Mouse (Mus musculus) myocyte (in vitro differentiated cells): ENCODE measurements at regions not wholly inside any gene's neighbourhood (a gene's known extent, or its start where the extent isn't known, plus 50 kb on each side); places are given as distances from the start of the nearest gene placed in this dataset.

Experiments
- H3K27me3 ChIP-seq: one replicate; pipeline ENCODE4 v1.6.1; 2011; ENCODE audit not compliant: control insufficient read depth, insufficient read depth, insufficient read length
- H3K36me3 ChIP-seq: one replicate; pipeline ENCODE4 v1.6.1; 2011; ENCODE audit not compliant: control insufficient read depth, insufficient read depth
- H3K4me2 ChIP-seq: one replicate; pipeline ENCODE4 v1.6.1; 2011; ENCODE audit warnings: low read depth, control low read depth
- H3K4me3 ChIP-seq: one replicate; pipeline ENCODE4 v1.5.1; 2011; ENCODE audit warnings: mild to moderate bottlenecking, control low read depth, moderate library complexity
- H3K79me2 ChIP-seq: one replicate; pipeline ENCODE4 v1.6.1; 2011; ENCODE audit not compliant: control insufficient read depth, insufficient read depth
- H3ac ChIP-seq: one replicate; pipeline ENCODE4 v1.6.1; 2011; ENCODE audit not compliant: control insufficient read depth, insufficient read length
- CEBPB ChIP-seq: IDR thresholded peaks from 2 replicates; pipeline ENCODE4 v1.6.1; 2011; ENCODE audit warnings: mild to moderate bottlenecking, moderate library complexity; ENCODE audit not compliant: poor library complexity, insufficient read depth, severe bottlenecking
- E2F4 ChIP-seq: IDR thresholded peaks from one replicate; pipeline ENCODE4 v1.6.1; 2011; ENCODE audit warnings: mild to moderate bottlenecking, control low read depth, moderate library complexity; ENCODE audit not compliant: insufficient read depth
- MAX ChIP-seq: IDR thresholded peaks from one replicate; pipeline ENCODE4 v1.6.1; 2011; ENCODE audit warnings: low read depth, mild to moderate bottlenecking, control low read depth
- MYOD1 ChIP-seq, 3 experiments: IDR thresholded peaks; one replicate each; pipeline ENCODE4 v1.6.1; 2011; ENCODE audit warnings: control low read depth in 2 of 3, low read depth in 2 of 3, mild to moderate bottlenecking in 2 of 3, moderate library complexity in 1 of 3; ENCODE audit not compliant: insufficient read length in 2 of 3, control insufficient read depth in 1 of 3
- MYOG ChIP-seq, 3 experiments: IDR thresholded peaks; one replicate each; pipeline ENCODE4 v1.6.1; 2011; ENCODE audit warnings: control low read depth in 2 of 3, low read depth in 2 of 3, mild to moderate bottlenecking in 2 of 3; ENCODE audit not compliant: insufficient read length in 2 of 3, control insufficient read depth in 1 of 3, insufficient read depth in 1 of 3
- POLR2A ChIP-seq: IDR thresholded peaks from one replicate; pipeline ENCODE4 v1.6.1; 2011; ENCODE audit warnings: low read depth, mild to moderate bottlenecking, control low read depth, moderate library complexity; ENCODE audit not compliant: insufficient read length
- POLR2AphosphoS2 ChIP-seq: IDR thresholded peaks from one replicate; pipeline ENCODE4 v1.6.1; 2011; ENCODE audit warnings: low read depth, control low read depth; ENCODE audit not compliant: insufficient read length
- REST ChIP-seq: IDR thresholded peaks from one replicate; pipeline ENCODE4 v1.6.1; 2011; ENCODE audit warnings: mild to moderate bottlenecking, control low read depth, moderate library complexity; ENCODE audit not compliant: insufficient read depth, insufficient read length
- SRF ChIP-seq: IDR thresholded peaks from one replicate; pipeline ENCODE4 v1.6.1; 2011; ENCODE audit warnings: low read depth; ENCODE audit not compliant: control insufficient read depth, insufficient read length
- TCF12 ChIP-seq: IDR thresholded peaks from one replicate; pipeline ENCODE4 v1.6.1; 2011; ENCODE audit warnings: mild to moderate bottlenecking, control low read depth; ENCODE audit not compliant: poor library complexity, insufficient read depth, severe bottlenecking
- TCF3 ChIP-seq: IDR thresholded peaks from one replicate; pipeline ENCODE4 v1.6.1; 2011; ENCODE audit warnings: low read depth, control low read depth; ENCODE audit not compliant: insufficient read length
- USF1 ChIP-seq: IDR thresholded peaks from one replicate; pipeline ENCODE4 v1.6.1; 2011; ENCODE audit warnings: low read depth, mild to moderate bottlenecking, control low read depth, moderate library complexity

GRCm38 (mm10) chr7:36332633-36333032 is 365.3 kb upstream of the Tshz3 start:
- Histone ChIP-seq H3K4me3 (no peak overlapping the region), H3K36me3 (no peaks in the 10 kb centered on the region), H3K27me3 (no peaks in the 10 kb centered on the region), H3ac (no peak overlapping the region), H3K4me2 (no peak overlapping the region), H3K79me2 (no peaks in the 10 kb centered on the region)
- TF ChIP-seq CEBPB (no peak), E2F4 (no peak), TCF3 (no peak), USF1 (no peak), MYOG (IDR thresholded peaks at IDR 0.05; ENCODE audit: control insufficient read depth in 1 of 3, insufficient read depth in 1 of 3, insufficient read length in 2 of 3, low read depth in 2 of 3) (no peak)

DNA sequence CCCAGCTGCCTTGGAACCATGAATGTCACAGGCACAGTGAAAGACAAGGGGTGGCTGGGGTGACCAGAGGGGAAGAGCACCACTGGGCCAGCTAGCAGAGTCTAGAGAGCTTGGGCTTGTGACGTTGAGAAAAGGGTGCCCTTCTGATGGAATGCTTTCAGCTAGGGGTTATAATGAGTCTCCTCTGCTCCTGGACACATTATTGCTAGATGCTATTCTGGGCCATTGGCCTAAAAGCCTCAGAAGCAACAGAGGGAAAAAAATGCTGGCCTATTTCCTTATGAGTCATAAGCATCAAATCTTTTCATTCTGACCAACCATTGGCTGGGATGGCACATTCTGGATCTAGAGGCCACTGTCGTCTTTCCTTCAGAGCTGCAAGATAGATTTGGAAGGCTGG is 369.8 kb upstream of the Tshz3 start:
- Histone ChIP-seq H3K4me2 (no peak overlapping the region), H3K27me3 (no peaks in the 10 kb centered on the region)

DNA sequence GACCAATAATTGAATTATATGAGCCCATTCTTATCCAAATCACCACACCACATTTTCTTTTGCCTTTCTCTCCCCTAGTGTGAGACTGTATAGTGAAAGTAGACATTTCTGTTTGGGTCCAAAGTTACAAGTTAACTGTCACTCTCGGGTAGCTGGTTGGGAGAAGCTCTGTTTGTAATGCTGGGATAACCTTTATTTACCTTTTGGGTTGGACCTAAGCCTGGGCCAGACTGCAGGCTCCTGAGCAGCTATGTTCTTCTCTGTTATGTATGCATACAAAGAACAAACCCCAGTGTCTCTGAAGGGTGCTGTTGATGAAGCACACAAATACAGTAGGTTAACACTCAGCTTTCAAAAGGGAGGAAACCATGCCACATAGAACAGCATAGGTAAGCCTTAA is 373.9 kb upstream of the Tshz3 start:
- Histone ChIP-seq H3K36me3 (no peaks in the 10 kb centered on the region), H3ac (no peak overlapping the region), H3K4me3 (no peak overlapping the region)

More for the DNA sequence above, 369.8 kb upstream of the Tshz3 start:
- no peaks in the 10 kb centered on the region for H3K79me2 ChIP-seq
- no peak overlapping the region for H3K4me3 ChIP-seq
- no peak overlapping the region for H3ac ChIP-seq
- no peaks in the 10 kb centered on the region for H3K36me3 ChIP-seq
- TF ChIP-seq CEBPB (no peak), MAX (no peak), SRF (no peak), REST (no peak), MYOD1 (IDR thresholded peaks at IDR 0.05; ENCODE audit: control insufficient read depth in 1 of 3, insufficient read length in 2 of 3, low read depth in 2 of 3) (no peak), E2F4 (no peak), POLR2A (no peak)

GRCm38 (mm10) chr7:36322181-36322580 is 375.7 kb upstream of the Tshz3 start:
- no peak for TF ChIP-seq USF1
- no peak for TF ChIP-seq MYOD1 (IDR thresholded peaks at IDR 0.05; ENCODE audit: control insufficient read depth in 1 of 3, insufficient read length in 2 of 3, low read depth in 2 of 3)
- no peak for TF ChIP-seq TCF3
- TF ChIP-seq MAX = no peak
- TF ChIP-seq MYOG (IDR thresholded peaks at IDR 0.05; ENCODE audit: control insufficient read depth in 1 of 3, insufficient read depth in 1 of 3, insufficient read length in 2 of 3, low read depth in 2 of 3) = no peak
- no peak for TF ChIP-seq POLR2A
- TF ChIP-seq CEBPB = no peak
- no peak for TF ChIP-seq SRF
- TF ChIP-seq REST = no peak
- no peak for TF ChIP-seq E2F4
- no peak for TF ChIP-seq TCF12
- no peak for TF ChIP-seq POLR2AphosphoS2
- Histone ChIP-seq H3K36me3 (no peaks in the 10 kb centered on the region), H3K4me2 (no peak overlapping the region), H3K79me2 (no peaks in the 10 kb centered on the region), H3K27me3 (no peaks in the 10 kb centered on the region), H3K4me3 (no peak overlapping the region), H3ac (no peak overlapping the region)

More for the DNA sequence above, 373.9 kb upstream of the Tshz3 start:
- H3K27me3 ChIP-seq = no peaks in the 10 kb centered on the region
- no peaks in the 10 kb centered on the region for H3K79me2 ChIP-seq
- TF ChIP-seq MYOD1 (IDR thresholded peaks at IDR 0.05; ENCODE audit: control insufficient read depth in 1 of 3, insufficient read length in 2 of 3, low read depth in 2 of 3) (no peak), E2F4 (no peak), SRF (no peak), TCF12 (no peak), CEBPB (no peak), TCF3 (no peak), POLR2AphosphoS2 (no peak)
- no peak overlapping the region for H3K4me2 ChIP-seq

DNA sequence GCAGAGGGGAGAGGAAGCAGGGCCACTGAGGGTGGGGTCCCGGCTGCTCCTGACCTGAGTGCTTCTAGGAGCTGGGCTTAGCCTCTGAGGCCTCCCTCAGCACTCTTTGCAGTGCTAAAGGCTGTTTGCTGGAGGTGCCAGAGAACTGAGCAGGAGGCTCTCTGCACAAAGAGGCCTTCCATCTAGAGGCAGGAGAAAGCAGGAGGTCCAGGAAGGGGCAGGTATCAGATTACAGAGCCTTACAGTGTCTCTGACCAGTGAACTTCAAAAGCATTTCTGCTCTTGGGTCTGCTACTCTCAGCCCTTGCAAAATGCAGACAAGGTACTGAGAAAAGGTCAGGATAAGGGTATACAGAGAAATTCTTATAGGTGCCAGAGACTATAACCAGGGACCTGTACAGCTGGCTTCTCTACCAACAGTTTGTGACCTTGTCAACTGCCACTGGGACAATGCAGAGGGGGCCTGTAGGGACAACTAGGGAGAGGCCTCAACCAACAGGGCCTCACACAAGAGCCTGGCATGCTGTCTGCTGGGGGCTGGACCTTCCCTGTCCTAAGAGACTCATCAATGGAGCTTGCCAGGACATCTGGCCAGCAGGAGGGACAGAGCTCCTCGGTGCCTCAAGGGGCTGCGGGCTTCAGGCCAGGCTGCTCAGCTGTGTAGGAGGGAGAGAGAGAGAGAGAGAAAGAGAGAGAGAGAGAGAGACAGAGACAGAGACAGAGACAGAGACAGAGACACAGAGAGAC is 380.3 kb upstream of the Tshz3 start:
- H3K4me3 ChIP-seq = no peak overlapping the region
- no peaks in the 10 kb centered on the region for H3K27me3 ChIP-seq
- H3K4me2 ChIP-seq = no peak overlapping the region
- TF ChIP-seq MYOD1 (IDR thresholded peaks at IDR 0.05; ENCODE audit: control insufficient read depth in 1 of 3, insufficient read length in 2 of 3, low read depth in 2 of 3) = no peak
- no peak for TF ChIP-seq POLR2A
- no peak for TF ChIP-seq REST
- TF ChIP-seq TCF3 = no peak
- TF ChIP-seq MAX = no peak
- TF ChIP-seq POLR2AphosphoS2 = no peak
- no peak for TF ChIP-seq CEBPB
- TF ChIP-seq USF1 = no peak
- TF ChIP-seq SRF = no peak
- TF ChIP-seq MYOG (IDR thresholded peaks at IDR 0.05; ENCODE audit: control insufficient read depth in 1 of 3, insufficient read depth in 1 of 3, insufficient read length in 2 of 3, low read depth in 2 of 3) = no peak
- TF ChIP-seq TCF12 = no peak
- TF ChIP-seq E2F4 = no peak
- H3K36me3 ChIP-seq = no peaks in the 10 kb centered on the region
- H3ac ChIP-seq = no peak overlapping the region
- H3K79me2 ChIP-seq = no peaks in the 10 kb centered on the region
